Mouse (Mus musculus) embryonic fibroblast, embryonic 13.5 days (primary cell): ENCODE data around the gene Eif3i. TPM values are rescaled to one million over a fixed set of nuclear protein-coding genes. Genes with fewer than 3 reads are reported as not detected.
A peak's percentile ranks its signal among the peaks of the same experiment; 100 is the strongest.
"Not testable (repeated sequence)": the region's sequence is repeated elsewhere in the genome, so short reads cannot be mapped to it uniquely, and the experiment has no call there.

Source experiments
- H3K27ac ChIP-seq: 2 replicates; pipeline ENCODE4 v1.5.1; 2012; ENCODE audit warnings: low read length, control low read depth, inconsistent platforms; ENCODE audit not compliant: insufficient read depth
- H3K4me1 ChIP-seq: 2 replicates; pipeline ENCODE4 v1.6.1; 2011; ENCODE audit warnings: low read length; ENCODE audit not compliant: control insufficient read depth, insufficient read depth
- H3K4me3 ChIP-seq: 2 replicates; pipeline ENCODE4 v1.5.1; 2011; ENCODE audit warnings: mild to moderate bottlenecking, control low read depth, low read length; ENCODE audit not compliant: insufficient read depth
- CTCF ChIP-seq: IDR thresholded peaks from 2 replicates; pipeline ENCODE4 v1.5.1; 2011; ENCODE audit warnings: mild to moderate bottlenecking, control low read depth, low read length, moderate library complexity, borderline replicate concordance; ENCODE audit not compliant: insufficient read depth
- POLR2A ChIP-seq: IDR thresholded peaks from 2 replicates; pipeline ENCODE4 v1.6.1; 2011; ENCODE audit warnings: low read depth, mild to moderate bottlenecking, control low read depth, low read length, moderate library complexity
- polyA plus RNA-seq: library from polyadenylated mRNA; stranded (reverse); fragments of >200 nt; gene quantifications from 2 replicates; pipeline ENCODE4 v1.2.4, GENCODE M21; 2011; ENCODE audit warnings: low read depth; ENCODE audit not compliant: missing spikeins, insufficient read length

The Eif3i gene
- polyA plus RNA-seq, 1 experiment, result 251 TPM

- H3K4me3 ChIP-seq, result no peak overlapping the region
- TF ChIP-seq CTCF, result no peak
- TF ChIP-seq POLR2A, result no peak
- no peaks in the 10 kb centered on the region for H3K4me1 ChIP-seq
- no peak overlapping the region for H3K27ac ChIP-seq
These were observed 42.0 kb downstream of the Eif3i start for GRCm38 (mm10) chr4:129558321-129558955.

- TF ChIP-seq POLR2A (0 out of 2 replicates have a peak, but pooled peaks have one; percentile 35), CTCF (no peak)
- H3K4me3 ChIP-seq, result no peak overlapping the region
- no peaks in the 10 kb centered on the region for H3K4me1 ChIP-seq
- H3K27ac ChIP-seq, result no peak overlapping the region
These were observed 43.1 kb downstream of the Eif3i start for GRCm38 (mm10) chr4:129557256-129557808.

GRCm38 (mm10) chr4:129556532-129557223 lies 43.8 kb downstream of the Eif3i start:
- TF ChIP-seq POLR2A (peak; percentile 90), CTCF (no peak)
- H3K4me1 ChIP-seq, result no peaks in the 10 kb centered on the region

GRCm38 (mm10) chr4:129555862-129556531 lies 44.5 kb downstream of the Eif3i start:
- TF ChIP-seq CTCF (no peak), POLR2A (no peak)

More at GRCm38 (mm10) chr4:129556532-129557223, 43.8 kb downstream of the Eif3i start:
- H3K27ac ChIP-seq, result no peak overlapping the region
- peak overlapping the region; percentile 1 for H3K4me3 ChIP-seq

GRCm38 (mm10) chr4:129555421-129555861 lies 45.0 kb downstream of the Eif3i start:
- TF ChIP-seq POLR2A (no peak), CTCF (peak; percentile 53; the same call in 1 of the 2 replicates)
- H3K27ac ChIP-seq, result no peak overlapping the region
- no peaks in the 10 kb centered on the region for H3K4me1 ChIP-seq
- no peak overlapping the region; the same call in 1 of the 2 replicates for H3K4me3 ChIP-seq

More at GRCm38 (mm10) chr4:129555862-129556531, 44.5 kb downstream of the Eif3i start:
- Histone ChIP-seq H3K4me1 (no peaks in the 10 kb centered on the region), H3K27ac (no peak overlapping the region; the same call in 1 of the 2 replicates), H3K4me3 (peak overlapping the region; percentile 48)

- not testable (repeated sequence) for H3K4me1 ChIP-seq, H3K4me3 ChIP-seq, H3K27ac ChIP-seq
These were observed 45.9 kb downstream of the Eif3i start for GRCm38 (mm10) chr4:129554512-129554911.

GRCm38 (mm10) chr4:129550295-129550694 lies 50.2 kb downstream of the Eif3i start:
- TF ChIP-seq POLR2A (no peak), CTCF (no peak)
- no peak overlapping the region for H3K4me3 ChIP-seq
- H3K27ac ChIP-seq, result no peak overlapping the region
- no peaks in the 10 kb centered on the region for H3K4me1 ChIP-seq

GRCm38 (mm10) chr4:129549306-129549705 lies 51.1 kb downstream of the Eif3i start:
- no peaks in the 10 kb centered on the region for H3K4me1 ChIP-seq
- H3K4me3 ChIP-seq, result no peak overlapping the region
- H3K27ac ChIP-seq, result no peak overlapping the region
- TF ChIP-seq POLR2A (no peak), CTCF (no peak)

- H3K4me3 ChIP-seq, H3K4me1 ChIP-seq, H3K27ac ChIP-seq: not testable (repeated sequence)
These were observed 52.8 kb downstream of the Eif3i start for GRCm38 (mm10) chr4:129547631-129548030.

GRCm38 (mm10) chr4:129544106-129544505 lies 56.3 kb downstream of the Eif3i start:
- no peak for TF ChIP-seq POLR2A
- TF ChIP-seq CTCF, result no peak
- no peak overlapping the region for H3K27ac ChIP-seq
- no peak overlapping the region for H3K4me3 ChIP-seq
- H3K4me1 ChIP-seq, result no peaks in the 10 kb centered on the region
